Mouse (Mus musculus) CD4-positive helper T cell, adult 2 months (primary cell): ENCODE results near the gene Gstm7.

Experiments used
- DNase-seq: peaks from one replicate; pipeline ENCODE4 v3.0.0-alpha.2; 2012; ENCODE audit warnings: low read depth, missing footprints, low spot score

The Gstm7 gene

GRCm38 (mm10) chr3:107877747-107878736 lies 53.6 kb downstream of the Gstm7 start:
- no peak for DNase-seq

- no peak for DNase-seq
These were observed 54.6 kb downstream of the Gstm7 start, which contains the start of gene Eps8l3 for GRCm38 (mm10) chr3:107877005-107877404. TSS of gene Eps8l3 (plus strand) at chr3:107877229.
